Mouse (Mus musculus) small intestine, adult 2 months (tissue): ENCODE data around the gene Taf12. TPM values are rescaled to one million over a fixed set of nuclear protein-coding genes. Genes with fewer than 3 reads are reported as not detected.

Experiments
- H3K27ac ChIP-seq: fragments of 200-500 bp; 2 replicates; pipeline ENCODE4 v1.5.1; 2012; ENCODE audit warnings: low read depth, low read length, control low read depth, inconsistent platforms; ENCODE audit not compliant: insufficient read depth
- H3K27me3 ChIP-seq: fragments of 200-500 bp; 2 replicates; pipeline ENCODE4 v1.6.1; 2012; ENCODE audit warnings: mild to moderate bottlenecking, moderate library complexity, low read length, inconsistent platforms; ENCODE audit not compliant: control insufficient read depth, insufficient read depth
- H3K36me3 ChIP-seq: fragments of 200-500 bp; 2 replicates; pipeline ENCODE4 v1.6.1; 2012; ENCODE audit warnings: mild to moderate bottlenecking, low read length, control low read depth, inconsistent platforms; ENCODE audit not compliant: control insufficient read depth, insufficient read depth
- H3K4me1 ChIP-seq: fragments of 200-500 bp; 2 replicates; pipeline ENCODE4 v1.6.1; 2012; ENCODE audit warnings: low read length, inconsistent platforms, mixed read lengths; ENCODE audit not compliant: control insufficient read depth, insufficient read depth, insufficient read length
- H3K4me3 ChIP-seq: fragments of 200-500 bp; 2 replicates; pipeline ENCODE4 v1.5.1; 2012; ENCODE audit warnings: low read depth, mild to moderate bottlenecking, control low read depth, inconsistent platforms, low read length, moderate library complexity
- CTCF ChIP-seq: fragments of 200-500 bp; IDR thresholded peaks from 2 replicates; pipeline ENCODE4 v1.5.1; 2012; ENCODE audit warnings: low read depth, mild to moderate bottlenecking, control low read depth, inconsistent platforms, low read length, moderate library complexity, mixed read lengths; ENCODE audit not compliant: insufficient replicate concordance, insufficient read length; ENCODE audit errors: extremely low read depth
- POLR2A ChIP-seq: fragments of 200-500 bp; IDR thresholded peaks from 2 replicates; pipeline ENCODE4 v1.6.1; 2012; ENCODE audit warnings: low read depth, mild to moderate bottlenecking, control low read depth, inconsistent platforms, low read length, moderate library complexity
- WGBS: fragments of 180-500 bp; shearing (Covaris S2); methylation state at CpG from one replicate; pipeline ENCODE4 v1.1.7; 2018; 5-methylcytosine and 5-hydroxymethylcytosine counted together
- polyA plus RNA-seq: library from polyadenylated mRNA; depleted of rRNA; stranded (reverse); fragments of >200 nt; gene quantifications from 2 replicates; pipeline ENCODE4 v1.2.3, GENCODE M21; 2012

Gene Taf12
- polyA plus RNA-seq, 1 experiment, result 4.5 TPM

GRCm38 (mm10) chr4:132311801-132312200 is 37.6 kb downstream of the Taf12 start:
- peaks cover 4% of the 10 kb centered on the region; the same call in 1 of the 2 replicates for H3K4me1 ChIP-seq
- peaks cover 30% of the 10 kb centered on the region for H3K36me3 ChIP-seq
- WGBS, result 71% methylated on average over 3 of the region's 3 CpGs
- H3K27me3 ChIP-seq, result no peaks in the 10 kb centered on the region
- H3K4me3 ChIP-seq, result no peak overlapping the region
- TF ChIP-seq CTCF, result no peak
- TF ChIP-seq POLR2A, result no peak
- no peak overlapping the region for H3K27ac ChIP-seq

DNA sequence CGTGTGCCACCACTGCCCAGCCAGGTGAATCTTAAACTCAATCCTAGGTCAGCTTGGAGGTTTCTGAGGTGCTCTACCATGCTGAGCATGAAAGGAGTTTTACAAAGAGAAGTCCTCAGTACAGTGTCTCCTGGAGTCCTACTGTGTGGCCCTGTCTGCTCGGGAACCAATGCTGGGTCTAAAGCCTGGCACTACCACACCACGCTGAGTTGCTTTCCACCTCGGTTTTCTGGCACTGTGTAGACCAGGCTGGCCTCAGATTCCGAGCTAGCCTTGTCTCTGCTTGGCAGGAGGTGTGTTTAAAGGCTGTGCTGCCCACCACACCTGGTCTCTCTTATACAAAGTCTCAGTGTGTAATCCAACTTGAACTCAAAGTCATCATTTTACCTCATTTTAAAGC is 38.5 kb downstream of the Taf12 start:
- H3K4me1 ChIP-seq, result peaks cover 4% of the 10 kb centered on the region; the same call in 1 of the 2 replicates
- peaks cover 30% of the 10 kb centered on the region for H3K36me3 ChIP-seq
- 82% methylated on average over 5 of the region's 5 CpGs for WGBS
- no peak overlapping the region for H3K4me3 ChIP-seq
- H3K27me3 ChIP-seq, result no peaks in the 10 kb centered on the region
- TF ChIP-seq CTCF (no peak), POLR2A (no peak)
- H3K27ac ChIP-seq, result no peak overlapping the region

DNA sequence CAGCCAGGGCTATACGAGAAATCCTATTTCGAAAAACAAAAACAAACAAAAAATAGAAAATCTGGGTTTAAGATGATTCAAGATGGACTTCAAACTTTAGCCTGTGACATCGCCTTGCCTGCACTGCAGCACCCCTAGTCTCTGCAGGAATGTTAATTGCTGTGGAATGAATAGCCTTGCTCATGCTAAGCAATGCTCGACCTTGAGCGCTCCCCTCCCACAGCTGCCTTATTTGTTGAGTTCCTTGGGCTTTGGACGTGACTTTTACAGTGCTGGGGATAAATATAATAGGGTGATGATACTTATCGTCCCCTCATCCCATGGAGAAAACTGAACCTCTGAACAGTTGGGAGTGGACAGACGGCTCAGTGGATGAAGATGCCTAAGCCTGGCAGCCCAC is 41.5 kb downstream of the Taf12 start:
- no peak overlapping the region for H3K4me3 ChIP-seq
- H3K27ac ChIP-seq, result no peak overlapping the region
- peaks cover 43% of the 10 kb centered on the region for H3K36me3 ChIP-seq
- TF ChIP-seq POLR2A (no peak), CTCF (no peak)
- H3K4me1 ChIP-seq, result no peaks in the 10 kb centered on the region
- WGBS, result 80% methylated on average over 8 of the region's 8 CpGs
- H3K27me3 ChIP-seq, result no peaks in the 10 kb centered on the region

- Histone ChIP-seq H3K4me3 (no peak overlapping the region), H3K27ac (no peak overlapping the region), H3K36me3 (peaks cover 26% of the 10 kb centered on the region), H3K27me3 (no peaks in the 10 kb centered on the region), H3K4me1 (peaks cover 3% of the 10 kb centered on the region; the same call in 1 of the 2 replicates)
- WGBS, result 71% methylated on average over 5 of the region's 5 CpGs
- TF ChIP-seq CTCF (no peak), POLR2A (no peak)
These were observed 52.3 kb downstream of the Taf12 start for GRCm38 (mm10) chr4:132326481-132326880.

GRCm38 (mm10) chr4:132328391-132328982 is 54.3 kb downstream of the Taf12 start:
- peak overlapping the region; percentile 78 for H3K4me3 ChIP-seq
- WGBS, result 65% methylated on average over 14 of the region's 14 CpGs

GRCm38 (mm10) chr4:132329115-132329834 is 55.1 kb downstream of the Taf12 start, which contains the start of gene Trnau1ap:
Gene Trnau1ap, minus strand, starts transcription at chr4:132329538.
- Histone ChIP-seq H3K27me3 (no peaks in the 10 kb centered on the region), H3K27ac (peak within 1 kb of the TSS; percentile 74), H3K4me1 (peaks cover 10% of the 10 kb centered on the region; the same call in 1 of the 2 replicates), H3K4me3 (peak within 1 kb of the TSS; percentile 78), H3K36me3 (peaks cover 24% of the 10 kb centered on the region)
- TF ChIP-seq CTCF (no peak), POLR2A (peak; percentile 87)
- WGBS, result under 1% methylated on average over 52 of the region's 52 CpGs

More at GRCm38 (mm10) chr4:132328391-132328982, 54.3 kb downstream of the Taf12 start:
- H3K27ac ChIP-seq, result peak overlapping the region; percentile 63
- H3K27me3 ChIP-seq, result no peaks in the 10 kb centered on the region
- H3K4me1 ChIP-seq, result peaks cover 6% of the 10 kb centered on the region; the same call in 1 of the 2 replicates
- TF ChIP-seq CTCF (no peak), POLR2A (no peak)
- peaks cover 22% of the 10 kb centered on the region for H3K36me3 ChIP-seq

DNA sequence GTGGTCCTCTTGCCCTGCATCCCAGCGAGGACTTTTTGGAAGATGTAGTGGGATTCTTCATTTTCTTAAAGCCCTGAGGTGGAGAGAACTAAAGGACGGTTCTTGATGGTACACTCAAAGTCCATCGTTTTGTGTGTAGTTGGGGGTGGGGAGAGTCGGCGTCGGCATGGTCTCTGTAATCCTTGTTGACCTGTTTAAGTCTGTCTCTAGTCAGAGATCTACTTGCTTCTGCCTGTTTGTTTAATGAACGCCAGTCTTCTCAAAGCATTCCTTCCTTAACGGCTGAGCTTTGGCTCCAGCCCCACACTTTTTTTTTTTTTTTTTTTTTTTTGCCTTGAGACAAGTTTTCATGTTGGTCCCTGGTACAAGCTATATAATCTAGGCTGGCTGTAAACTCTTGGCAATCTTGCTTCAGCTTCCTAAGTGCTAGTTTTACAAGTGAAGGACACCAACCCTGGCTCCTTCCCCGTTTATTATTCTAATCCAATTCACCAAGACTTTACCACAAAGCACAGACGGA is 55.7 kb downstream of the Taf12 start:
- Histone ChIP-seq H3K4me1 (peaks cover 10% of the 10 kb centered on the region; the same call in 1 of the 2 replicates), H3K27ac (peak overlapping the region; percentile 74), H3K36me3 (peaks cover 24% of the 10 kb centered on the region), H3K4me3 (peak overlapping the region; percentile 78), H3K27me3 (no peaks in the 10 kb centered on the region)
- WGBS, result 5% methylated on average over 10 of the region's 10 CpGs
- TF ChIP-seq POLR2A, result no peak
- TF ChIP-seq CTCF, result no peak
